Mouse (Mus musculus) CH12.LX (cell line): ENCODE results near the gene Wdr13.
"Not testable (repeated sequence)": the region's sequence is repeated elsewhere in the genome, so short reads cannot be mapped to it uniquely, and the experiment has no call there.

Experiments used
- CTCF ChIP-seq, 2 experiments: IDR thresholded peaks in 1 of 2; conservative IDR thresholded peaks in 1 of 2; 2 replicates each; pipeline ENCODE4 v1.5.1; 2011 to 2012; ENCODE audit warnings: low read depth in 2 of 2, low read length in 2 of 2, improper control_type of control experiment in 1 of 2, inconsistent platforms in 1 of 2, mild to moderate bottlenecking in 1 of 2, moderate library complexity in 1 of 2
- HCFC1 ChIP-seq: IDR thresholded peaks from 2 replicates; pipeline ENCODE4 v1.6.1; 2012; ENCODE audit warnings: low read depth, mild to moderate bottlenecking, inconsistent platforms, low read length, improper control_type of control experiment
- KAT2A ChIP-seq: IDR thresholded peaks from 2 replicates; pipeline ENCODE4 v1.6.1; 2012; ENCODE audit warnings: low read length, improper control_type of control experiment, inconsistent platforms; ENCODE audit not compliant: insufficient replicate concordance
- MAX ChIP-seq: IDR thresholded peaks from 2 replicates; pipeline ENCODE4 v1.6.1; 2011; ENCODE audit warnings: low read length, improper control_type of control experiment
- NRF1 ChIP-seq: IDR thresholded peaks from 2 replicates; pipeline ENCODE4 v1.6.1; 2014; ENCODE audit warnings: low read depth, mild to moderate bottlenecking, inconsistent platforms, low read length, improper control_type of control experiment, moderate library complexity
- POLR2A ChIP-seq: IDR thresholded peaks from 2 replicates; pipeline ENCODE4 v1.6.1; 2011; ENCODE audit warnings: low read depth, mild to moderate bottlenecking, improper control_type of control experiment, low read length
- RCOR1 ChIP-seq: conservative IDR thresholded peaks from 2 replicates; pipeline ENCODE4 v1.6.1; 2012; ENCODE audit warnings: low read depth, mild to moderate bottlenecking, inconsistent platforms, low read length, improper control_type of control experiment
- SMC3 ChIP-seq: IDR thresholded peaks from 2 replicates; pipeline ENCODE4 v1.6.1; 2011; ENCODE audit warnings: low read depth, low read length, improper control_type of control experiment
- ZKSCAN1 ChIP-seq: IDR thresholded peaks from 2 replicates; pipeline ENCODE4 v1.6.1; 2012; ENCODE audit warnings: low read depth, inconsistent platforms, low read length, improper control_type of control experiment, borderline replicate concordance
- ZNF384 ChIP-seq: IDR thresholded peaks from 2 replicates; pipeline ENCODE4 v1.6.1; 2012; ENCODE audit warnings: low read depth, low read length, improper control_type of control experiment, inconsistent platforms

DNA sequence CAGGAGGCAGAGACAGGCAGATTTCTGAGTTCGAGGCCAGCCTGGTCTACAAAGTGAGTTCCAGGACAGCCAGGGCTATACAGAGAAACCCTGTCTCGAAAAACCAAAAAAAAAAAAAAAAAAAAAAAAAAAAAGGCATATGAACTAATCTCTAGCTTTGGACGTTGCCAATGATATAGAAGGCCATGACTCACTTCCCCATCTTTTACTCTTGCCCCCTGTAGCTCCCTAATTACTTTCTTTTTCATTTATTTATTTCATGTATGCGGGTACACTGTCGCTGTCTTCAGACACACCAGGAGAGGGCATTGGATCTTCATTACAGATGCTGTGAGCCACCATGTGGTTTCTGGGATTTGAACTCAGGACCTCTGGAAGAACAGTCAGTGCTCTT is 41.7 kb downstream of the Wdr13 start:
- TF ChIP-seq SMC3; RCOR1; POLR2A; CTCF (conservative IDR thresholded peaks at IDR 0.05 in 1 of 2, IDR thresholded peaks at IDR 0.05 in 1 of 2; ENCODE audit: low read depth in 2 of 2, low read length in 2 of 2); KAT2A; MAX; NRF1; ZKSCAN1; HCFC1: not testable (repeated sequence)
- peak; percentile 44 for TF ChIP-seq ZNF384
